Mouse (Mus musculus) splenic B cell, adult 2 months (primary cell): ENCODE results near the gene Phactr1.

Experiments used
- DNase-seq: peaks from one replicate; pipeline ENCODE4 v3.0.0-alpha.2; 2011; ENCODE audit warnings: low read depth, low spot score
- H3K27me3 ChIP-seq: 2 replicates; pipeline ENCODE4 v1.6.1; 2012; ENCODE audit warnings: mild to moderate bottlenecking, low read length, moderate library complexity, mixed read lengths; ENCODE audit not compliant: control insufficient read depth, poor library complexity, insufficient read depth, severe bottlenecking
- H3K36me3 ChIP-seq: 2 replicates; pipeline ENCODE4 v1.6.1; 2012; ENCODE audit warnings: mild to moderate bottlenecking, low read length, moderate library complexity, mixed read lengths; ENCODE audit not compliant: control insufficient read depth, poor library complexity, insufficient read depth, severe bottlenecking

The Phactr1 gene

GRCm38 (mm10) chr13:43009596-43009995, 329.2 kb downstream of the Phactr1 start:
- Histone ChIP-seq H3K27me3 (no peaks in the 10 kb centered on the region), H3K36me3 (no peaks in the 10 kb centered on the region)
- DNase-seq, result no peak

GRCm38 (mm10) chr13:43011516-43011915, 331.1 kb downstream of the Phactr1 start:
- no peak for DNase-seq
- H3K36me3 ChIP-seq, result no peaks in the 10 kb centered on the region
- H3K27me3 ChIP-seq, result no peaks in the 10 kb centered on the region

- Histone ChIP-seq H3K36me3 (no peaks in the 10 kb centered on the region), H3K27me3 (no peaks in the 10 kb centered on the region)
- DNase-seq, result no peak
These were observed 333.6 kb downstream of the Phactr1 start for GRCm38 (mm10) chr13:43013984-43014383.

- DNase-seq, result no peak
- Histone ChIP-seq H3K27me3 (no peaks in the 10 kb centered on the region), H3K36me3 (no peaks in the 10 kb centered on the region)
These were observed 335.3 kb downstream of the Phactr1 start for GRCm38 (mm10) chr13:43015768-43016167.

- Histone ChIP-seq H3K36me3 (no peaks in the 10 kb centered on the region), H3K27me3 (no peaks in the 10 kb centered on the region)
- DNase-seq, result no peak
These were observed 338.4 kb downstream of the Phactr1 start for GRCm38 (mm10) chr13:43018863-43019262.

- Histone ChIP-seq H3K36me3 (no peaks in the 10 kb centered on the region), H3K27me3 (no peaks in the 10 kb centered on the region)
- DNase-seq, result no peak
These were observed 340.6 kb downstream of the Phactr1 start for GRCm38 (mm10) chr13:43021031-43021430.

- DNase-seq, result no peak
- H3K36me3 ChIP-seq, result no peaks in the 10 kb centered on the region
- H3K27me3 ChIP-seq, result no peaks in the 10 kb centered on the region
These were observed 342.6 kb downstream of the Phactr1 start for GRCm38 (mm10) chr13:43023005-43023404.

- no peak for DNase-seq
- H3K36me3 ChIP-seq, result no peaks in the 10 kb centered on the region
- no peaks in the 10 kb centered on the region for H3K27me3 ChIP-seq
These were observed 347.1 kb downstream of the Phactr1 start for GRCm38 (mm10) chr13:43027568-43027967.

GRCm38 (mm10) chr13:43030222-43030621, 349.8 kb downstream of the Phactr1 start:
- no peaks in the 10 kb centered on the region for H3K36me3 ChIP-seq
- no peak for DNase-seq
- H3K27me3 ChIP-seq, result no peaks in the 10 kb centered on the region

- no peak for DNase-seq
- no peaks in the 10 kb centered on the region for H3K27me3 ChIP-seq
- H3K36me3 ChIP-seq, result no peaks in the 10 kb centered on the region
These were observed 352.0 kb downstream of the Phactr1 start for GRCm38 (mm10) chr13:43032451-43032850.

- Histone ChIP-seq H3K36me3 (no peaks in the 10 kb centered on the region), H3K27me3 (no peaks in the 10 kb centered on the region)
- no peak for DNase-seq
These were observed 356.1 kb downstream of the Phactr1 start for GRCm38 (mm10) chr13:43036510-43036909.

GRCm38 (mm10) chr13:43042766-43043165, 362.3 kb downstream of the Phactr1 start:
- DNase-seq, result no peak
- Histone ChIP-seq H3K36me3 (no peaks in the 10 kb centered on the region), H3K27me3 (no peaks in the 10 kb centered on the region)

GRCm38 (mm10) chr13:43048553-43048952, 368.1 kb downstream of the Phactr1 start:
- no peaks in the 10 kb centered on the region for H3K27me3 ChIP-seq
- no peak for DNase-seq
- no peaks in the 10 kb centered on the region for H3K36me3 ChIP-seq

GRCm38 (mm10) chr13:43053201-43053600, 372.8 kb downstream of the Phactr1 start:
- H3K27me3 ChIP-seq, result no peaks in the 10 kb centered on the region

GRCm38 (mm10) chr13:43055136-43055535, 374.7 kb downstream of the Phactr1 start:
- no peaks in the 10 kb centered on the region; the same call in 1 of the 2 replicates for H3K27me3 ChIP-seq
- DNase-seq, result no peak
- H3K36me3 ChIP-seq, result no peaks in the 10 kb centered on the region

More at GRCm38 (mm10) chr13:43053201-43053600, 372.8 kb downstream of the Phactr1 start:
- peak; percentile 1 for DNase-seq
- H3K36me3 ChIP-seq, result no peaks in the 10 kb centered on the region

- Histone ChIP-seq H3K27me3 (no peaks in the 10 kb centered on the region; the same call in 1 of the 2 replicates), H3K36me3 (no peaks in the 10 kb centered on the region)
- no peak for DNase-seq
These were observed 376.7 kb downstream of the Phactr1 start for GRCm38 (mm10) chr13:43057104-43057503.
